Mouse (Mus musculus) embryonic facial prominence, embryonic 14.5 days (tissue): Measurements from ENCODE around the gene Tent4b. TPM values are rescaled to one million over a fixed set of nuclear protein-coding genes. Genes with fewer than 3 reads are reported as not detected.

ENCODE experiments used
- ATAC-seq: fragments of 200-750 bp; cut with Nextera tagmentation; 2 replicates; pipeline ENCODE4 v1.8.0; 2017; ENCODE audit warnings: low read depth, moderate number of reproducible peaks, moderate TSS enrichment
- DNase-seq: peaks from one replicate; pipeline ENCODE4 v3.0.0-alpha.2; 2015; ENCODE audit warnings: low spot score
- H3K27ac ChIP-seq: fragments of 300-500 bp; sonication (generic); replicated peaks from 2 replicates; pipeline ENCODE4 v1.5.1; 2014; ENCODE audit warnings: low read depth, mild to moderate bottlenecking, low read length, moderate library complexity
- H3K27me3 ChIP-seq: fragments of 300-500 bp; sonication (generic); replicated peaks from 2 replicates; pipeline ENCODE4 v1.6.1; 2014; ENCODE audit warnings: low read length; ENCODE audit not compliant: control insufficient read depth, insufficient read depth
- H3K36me3 ChIP-seq: fragments of 300-500 bp; sonication (generic); 2 replicates; pipeline ENCODE4 v1.6.1; 2014; ENCODE audit warnings: low read length, mixed read lengths; ENCODE audit not compliant: control insufficient read depth, insufficient read depth
- H3K4me1 ChIP-seq: fragments of 300-500 bp; sonication (generic); 2 replicates; pipeline ENCODE4 v1.6.1; 2014; ENCODE audit warnings: antibody characterized with exemption, low read length; ENCODE audit not compliant: control insufficient read depth, insufficient read depth
- H3K4me2 ChIP-seq: fragments of 300-500 bp; sonication (generic); 2 replicates; pipeline ENCODE4 v1.6.1; 2014; ENCODE audit warnings: low read depth, mild to moderate bottlenecking, low read length, moderate library complexity, mixed read lengths
- H3K4me3 ChIP-seq: fragments of 300-500 bp; sonication (generic); 2 replicates; pipeline ENCODE4 v1.5.1; 2014; ENCODE audit warnings: low read depth, mild to moderate bottlenecking, low read length
- H3K9ac ChIP-seq: fragments of 300-500 bp; sonication (generic); 2 replicates; pipeline ENCODE4 v1.6.1; 2014; ENCODE audit warnings: low read depth, mild to moderate bottlenecking, low read length, moderate library complexity, mixed read lengths
- H3K9me3 ChIP-seq: fragments of 300-500 bp; sonication (generic); 2 replicates; pipeline ENCODE4 v1.6.1; 2016; ENCODE audit warnings: low read length; ENCODE audit not compliant: control insufficient read depth
- WGBS: fragments of 180-500 bp; shearing (Covaris S2); extraction: QIAGEN DNeasy Blood & Tissue Kit; methylation state at CpG from one replicate; pipeline ENCODE4 v1.1.7; 2014; 5-methylcytosine and 5-hydroxymethylcytosine counted together
- polyA plus RNA-seq: library from polyadenylated mRNA; unstranded; fragments of >200 nt; fragmentation: Nextera tagmentation; extraction: Ambion mirVana; gene quantifications from 2 replicates; pipeline ENCODE4 v1.2.1, GENCODE M21; 2014

Gene Tent4b
- polyA plus RNA-seq, 1 experiment from 2014 or later: 10.0 TPM

DNA sequence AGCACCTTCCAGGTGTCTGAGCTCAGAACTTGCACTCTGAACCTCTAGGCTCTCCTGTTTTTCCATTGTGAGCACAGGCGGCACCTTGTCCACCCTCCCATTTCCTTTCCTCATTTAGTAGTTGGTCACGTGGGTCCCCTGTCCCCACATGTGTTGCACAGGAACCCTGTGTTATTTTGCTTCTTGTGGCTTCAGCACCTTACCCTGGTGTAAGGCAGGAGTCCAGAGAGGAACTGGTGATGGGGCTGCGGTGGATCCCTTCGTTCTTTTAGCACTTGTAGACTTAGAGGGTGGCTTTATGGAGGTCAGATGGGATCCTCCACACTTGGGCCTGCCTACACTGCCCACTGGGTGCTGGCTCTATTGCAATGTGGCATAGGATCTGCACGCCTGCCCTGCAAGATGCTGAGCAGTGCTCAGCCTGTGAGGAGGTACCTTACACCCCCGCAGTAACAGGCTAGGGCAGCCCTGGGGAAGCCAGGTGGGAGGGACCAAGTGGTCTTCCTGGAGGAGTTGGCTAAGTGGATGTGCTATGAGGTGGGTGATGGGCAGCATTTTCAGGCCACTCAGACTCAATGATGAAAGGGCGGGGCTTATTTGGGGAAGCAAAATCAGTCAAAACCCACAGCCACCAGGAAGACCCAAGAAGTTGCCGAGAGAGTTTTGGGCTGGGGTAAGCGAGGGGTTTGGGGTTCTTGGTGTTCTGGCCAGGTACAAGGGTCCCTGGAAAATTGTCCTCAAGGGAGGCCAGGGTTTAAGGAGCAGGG lies 94.8 kb downstream of the Tent4b start:
- ATAC-seq (no peak), DNase-seq (no peak)
- Histone ChIP-seq H3K4me2 (no peak overlapping the region), H3K27me3 (no peaks in the 10 kb centered on the region), H3K36me3 (no peaks in the 10 kb centered on the region), H3K27ac (no peak overlapping the region), H3K9me3 (no peaks in the 10 kb centered on the region), H3K4me3 (no peak overlapping the region), H3K9ac (no peak overlapping the region), H3K4me1 (peaks cover 4% of the 10 kb centered on the region)
- WGBS: 87% methylated on average over 9 of the region's 9 CpGs

- no peak overlapping the region for H3K4me2 ChIP-seq
- no peaks in the 10 kb centered on the region for H3K9me3 ChIP-seq
- ATAC-seq (no peak), DNase-seq (no peak)
- H3K27ac ChIP-seq: no peak overlapping the region
- H3K9ac ChIP-seq: no peak overlapping the region
- H3K27me3 ChIP-seq: no peaks in the 10 kb centered on the region
- H3K36me3 ChIP-seq: no peaks in the 10 kb centered on the region
- no peaks in the 10 kb centered on the region for H3K4me1 ChIP-seq
- 88% methylated on average over 2 of the region's 2 CpGs for WGBS
- no peak overlapping the region for H3K4me3 ChIP-seq
These were observed 96.0 kb downstream of the Tent4b start for GRCm38 (mm10) chr8:88294977-88295376.

DNA sequence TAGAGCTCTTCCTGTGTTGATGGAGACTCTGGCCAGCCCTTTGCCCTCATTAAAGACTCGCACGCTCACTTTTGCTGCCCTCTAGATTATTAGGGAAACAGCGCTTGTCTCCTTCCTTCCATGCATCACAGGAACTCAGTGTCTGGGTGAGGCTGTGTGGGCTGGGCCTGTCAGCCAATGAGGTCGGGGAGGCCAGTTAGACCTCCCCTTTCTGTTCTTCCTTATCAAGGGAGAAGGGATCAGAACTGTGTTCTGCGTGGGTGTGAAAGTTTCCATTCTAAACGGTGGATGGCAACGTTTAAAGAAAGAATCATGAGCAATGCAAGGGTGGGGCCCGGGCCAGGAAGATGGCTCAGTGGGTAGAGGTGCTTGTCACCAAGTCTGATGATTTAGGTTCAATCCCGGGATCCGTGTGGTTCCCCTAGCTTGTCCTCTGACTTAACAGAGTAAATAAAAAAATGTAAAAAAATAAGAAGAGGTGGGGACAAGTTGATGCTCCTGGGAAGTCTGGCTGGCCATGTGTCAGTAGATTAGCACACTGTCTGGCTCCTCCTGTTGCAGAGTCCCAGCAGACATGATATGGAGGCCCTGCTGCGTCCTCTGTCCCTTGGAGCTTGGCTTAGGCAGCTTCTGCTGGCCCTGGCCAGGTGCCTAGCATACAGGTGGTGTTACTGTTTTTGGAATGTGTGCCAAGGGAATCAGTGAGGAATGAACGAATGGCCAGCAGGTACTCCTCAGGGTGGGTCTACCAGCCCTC lies 99.1 kb downstream of the Tent4b start:
- ATAC-seq (no peak), DNase-seq (no peak)
- WGBS: 56% methylated on average over 12 of the region's 12 CpGs
- no peaks in the 10 kb centered on the region for H3K27me3 ChIP-seq
- no peak overlapping the region for H3K4me3 ChIP-seq
- H3K36me3 ChIP-seq: no peaks in the 10 kb centered on the region
- H3K9me3 ChIP-seq: no peaks in the 10 kb centered on the region
- no peak overlapping the region for H3K27ac ChIP-seq
- no peak overlapping the region for H3K9ac ChIP-seq
- H3K4me2 ChIP-seq: no peak overlapping the region
- 0 out of 2 replicates have a peak, but pooled peaks cover 4% of the 10 kb centered on the region for H3K4me1 ChIP-seq

- Histone ChIP-seq H3K4me2 (no peak overlapping the region), H3K27me3 (no peaks in the 10 kb centered on the region), H3K36me3 (no peaks in the 10 kb centered on the region), H3K9ac (no peak overlapping the region), H3K9me3 (no peaks in the 10 kb centered on the region), H3K4me3 (no peak overlapping the region), H3K4me1 (0 out of 2 replicates have a peak, but pooled peaks cover 4% of the 10 kb centered on the region), H3K27ac (no peak overlapping the region)
- DNase-seq (no peak), ATAC-seq (no peak)
- WGBS: 82% methylated on average over 10 of the region's 10 CpGs
These were observed 99.7 kb downstream of the Tent4b start for GRCm38 (mm10) chr8:88298733-88299103.

GRCm38 (mm10) chr8:88299907-88300603 lies 101.0 kb downstream of the Tent4b start:
- Histone ChIP-seq H3K36me3 (no peaks in the 10 kb centered on the region), H3K9me3 (no peaks in the 10 kb centered on the region), H3K27ac (0 out of 2 replicates have a peak overlapping the region, but pooled peaks have one; percentile 28), H3K4me1 (0 out of 2 replicates have a peak, but pooled peaks cover 4% of the 10 kb centered on the region), H3K4me3 (no peak overlapping the region), H3K9ac (no peak overlapping the region), H3K4me2 (no peak overlapping the region), H3K27me3 (no peaks in the 10 kb centered on the region)
- ATAC-seq (peak; percentile 42; the same call in 1 of the 2 replicates), DNase-seq (peak; percentile 22)
- WGBS: 64% methylated on average over 6 of the region's 10 CpGs

GRCm38 (mm10) chr8:88301589-88302437 lies 102.8 kb downstream of the Tent4b start:
- ATAC-seq: no peak
- H3K27ac ChIP-seq: no peak overlapping the region
- no peaks in the 10 kb centered on the region for H3K36me3 ChIP-seq
- 61% methylated on average over 15 of the region's 15 CpGs for WGBS
- no peak overlapping the region for H3K4me2 ChIP-seq
- no peaks in the 10 kb centered on the region for H3K27me3 ChIP-seq
- no peaks in the 10 kb centered on the region for H3K9me3 ChIP-seq
- no peak overlapping the region for H3K9ac ChIP-seq
- 0 out of 2 replicates have a peak, but pooled peaks cover 4% of the 10 kb centered on the region for H3K4me1 ChIP-seq
- H3K4me3 ChIP-seq: no peak overlapping the region
- peak; percentile 36 for DNase-seq

GRCm38 (mm10) chr8:88305814-88306213 lies 106.8 kb downstream of the Tent4b start:
- H3K27me3 ChIP-seq: no peaks in the 10 kb centered on the region

DNA sequence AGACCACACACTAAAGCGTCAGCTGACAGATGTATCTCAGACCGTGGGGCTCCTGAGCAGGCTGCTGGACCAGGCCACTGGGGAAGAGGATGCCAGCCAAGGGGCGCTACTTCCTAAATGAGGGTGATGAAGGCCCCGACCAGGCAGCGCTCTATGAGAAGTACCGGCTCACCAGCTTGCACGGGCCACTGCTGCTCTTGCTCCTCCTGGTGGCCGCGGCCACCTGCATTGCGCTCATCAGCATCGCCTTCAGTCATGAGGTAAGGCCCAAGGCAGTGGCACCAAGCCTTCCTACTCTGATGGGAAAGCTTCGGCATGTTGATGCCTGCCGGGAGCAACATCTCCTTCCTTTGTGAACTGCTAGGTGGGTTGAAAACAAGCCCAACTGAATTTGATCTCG lies 107.5 kb downstream of the Tent4b start:
- H3K27ac ChIP-seq: no peak overlapping the region
- no peaks in the 10 kb centered on the region for H3K36me3 ChIP-seq
- DNase-seq (no peak), ATAC-seq (no peak)
- H3K27me3 ChIP-seq: no peaks in the 10 kb centered on the region
- H3K9ac ChIP-seq: no peak overlapping the region
- H3K4me3 ChIP-seq: no peak overlapping the region
- H3K9me3 ChIP-seq: no peaks in the 10 kb centered on the region
- no peak overlapping the region for H3K4me2 ChIP-seq
- no peaks in the 10 kb centered on the region for H3K4me1 ChIP-seq
- WGBS: 68% methylated on average over 14 of the region's 14 CpGs

More at GRCm38 (mm10) chr8:88305814-88306213, 106.8 kb downstream of the Tent4b start:
- Histone ChIP-seq H3K9me3 (no peaks in the 10 kb centered on the region), H3K4me2 (no peak overlapping the region), H3K9ac (no peak overlapping the region), H3K27ac (no peak overlapping the region), H3K4me3 (no peak overlapping the region), H3K4me1 (no peaks in the 10 kb centered on the region), H3K36me3 (no peaks in the 10 kb centered on the region)
- ATAC-seq (no peak), DNase-seq (no peak)
- 93% methylated on average over 4 of the region's 4 CpGs for WGBS
